Mouse (Mus musculus): ENCODE measurements at regions not wholly inside any gene's neighbourhood (a gene's known extent, or its start where the extent isn't known, plus 50 kb on each side); places are given as distances from the start of the nearest gene placed in this dataset.

DNA sequence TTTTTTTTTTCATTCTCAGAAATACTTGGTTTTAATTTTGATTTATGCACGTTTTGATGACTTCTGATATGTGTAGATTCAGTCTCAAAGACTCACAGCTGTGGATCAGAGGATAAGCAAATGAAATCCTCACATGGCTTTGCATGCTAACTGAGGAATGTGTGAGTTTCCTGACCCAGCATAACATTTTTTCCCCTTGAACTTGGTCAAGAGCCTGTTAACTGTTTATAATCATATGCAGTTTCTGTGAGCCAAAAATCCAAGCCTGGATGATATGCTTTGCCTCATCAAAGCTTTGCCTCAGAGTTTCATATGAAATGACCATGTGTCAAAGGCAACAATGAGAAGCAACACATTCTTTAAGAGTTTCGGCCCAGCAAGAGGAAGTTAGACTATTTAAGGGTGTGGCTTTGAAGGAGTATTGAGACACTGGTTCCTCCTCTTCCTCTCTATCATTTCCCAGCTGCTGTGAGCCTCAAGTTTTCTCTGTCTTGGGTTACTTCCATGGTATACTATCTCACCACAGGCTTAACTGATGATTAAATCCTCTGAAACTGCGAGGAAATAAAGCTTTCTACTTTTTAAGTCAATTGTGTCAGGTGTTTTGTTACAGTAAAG lies 117.9 kb downstream of the Snx18 start:
- no peak for TF ChIP-seq POLR2A (IDR thresholded peaks at IDR 0.05; ENCODE audit: control insufficient read depth, low read depth, low read length)
- TF ChIP-seq CTCF (IDR thresholded peaks at IDR 0.05; ENCODE audit: control insufficient read depth, insufficient read depth, insufficient replicate concordance, low read depth, low read length), result no peak

Data from testis, adult 2 months (tissue).